Mouse (Mus musculus) forebrain, embryonic 10.5 days (tissue): ENCODE results near the gene AI597479. TPM values are rescaled to one million over a fixed set of nuclear protein-coding genes. Genes with fewer than 3 reads are reported as not detected.
A peak's percentile ranks its signal among the peaks of the same experiment; 100 is the strongest.

ENCODE experiments used
- DNase-seq: peaks from one replicate; pipeline ENCODE4 v3.0.0-alpha.2; 2017; ENCODE audit warnings: low spot score; ENCODE audit errors: extremely low spot score
- H3K27ac ChIP-seq: fragments of 300-500 bp; sonication (generic); 2 replicates; pipeline ENCODE4 v1.5.1; 2016; ENCODE audit warnings: mild to moderate bottlenecking
- H3K27me3 ChIP-seq: fragments of 300-500 bp; sonication (generic); 2 replicates; pipeline ENCODE4 v1.6.1; 2016; ENCODE audit warnings: mild to moderate bottlenecking; ENCODE audit not compliant: poor library complexity, severe bottlenecking
- H3K36me3 ChIP-seq: fragments of 300-500 bp; sonication (generic); replicated peaks from 2 replicates; pipeline ENCODE4 v1.6.1; 2016; ENCODE audit warnings: mild to moderate bottlenecking, moderate library complexity
- H3K4me1 ChIP-seq: fragments of 300-500 bp; sonication (generic); 2 replicates; pipeline ENCODE4 v1.6.1; 2016
- H3K4me3 ChIP-seq: fragments of 300-500 bp; sonication (generic); 2 replicates; pipeline ENCODE4 v1.5.1; 2016; ENCODE audit warnings: mild to moderate bottlenecking, moderate library complexity
- H3K9me3 ChIP-seq: fragments of 300-500 bp; sonication (generic); 2 replicates; pipeline ENCODE4 v1.6.1; 2016; ENCODE audit warnings: mild to moderate bottlenecking, moderate library complexity
- WGBS: fragments of 180-500 bp; shearing (Covaris S2); methylation state at CpG from one replicate; pipeline ENCODE4 v1.1.7; 2016; 5-methylcytosine and 5-hydroxymethylcytosine counted together
- polyA plus RNA-seq: library from polyadenylated mRNA; unstranded; fragments of >200 nt; fragmentation: Nextera tagmentation; extraction: Ambion mirVana; gene quantifications from 2 replicates; pipeline ENCODE4 v1.2.1, GENCODE M21; 2016

Gene AI597479
- polyA plus RNA-seq, 1 experiment from 2014 or later: 40.5 TPM

DNA sequence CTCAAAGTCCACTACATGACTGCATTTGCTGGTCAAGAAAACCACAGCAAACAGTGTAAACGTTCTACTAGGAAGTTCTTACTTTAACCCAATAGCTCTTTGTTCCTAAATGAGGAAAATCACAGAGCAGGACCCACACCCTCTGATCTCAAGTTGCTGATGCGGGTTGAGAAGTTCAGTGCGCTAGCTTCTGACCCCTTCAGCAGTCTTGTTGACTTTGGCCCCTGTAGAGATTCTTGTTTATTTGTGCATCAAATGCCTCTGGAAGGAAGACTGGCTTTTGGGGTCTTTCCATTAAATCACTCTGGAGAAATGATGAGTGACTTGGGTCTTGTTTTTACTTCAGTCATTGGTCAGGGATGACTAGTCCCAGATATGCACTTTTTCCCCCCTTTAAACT lies 51.7 kb downstream of the AI597479 start:
- no peaks in the 10 kb centered on the region for H3K9me3 ChIP-seq
- no peak overlapping the region for H3K27ac ChIP-seq
- H3K4me1 ChIP-seq: no peaks in the 10 kb centered on the region
- no peaks in the 10 kb centered on the region for H3K36me3 ChIP-seq
- no peak overlapping the region for H3K4me3 ChIP-seq
- WGBS: 85% methylated on average over 3 of the region's 3 CpGs
- H3K27me3 ChIP-seq: no peaks in the 10 kb centered on the region
- DNase-seq: no peak

- Histone ChIP-seq H3K4me1 (no peaks in the 10 kb centered on the region), H3K27me3 (no peaks in the 10 kb centered on the region), H3K36me3 (no peaks in the 10 kb centered on the region), H3K9me3 (no peaks in the 10 kb centered on the region), H3K27ac (no peak overlapping the region), H3K4me3 (no peak overlapping the region)
- no peak for DNase-seq
- WGBS: 91% methylated on average over 4 of the region's 4 CpGs
Observed at GRCm38 (mm10) chr1:43152626-43153025, 54.1 kb downstream of the AI597479 start.

GRCm38 (mm10) chr1:43153538-43153937 lies 55.0 kb downstream of the AI597479 start:
- DNase-seq: no peak
- WGBS: 88% methylated on average over 5 of the region's 5 CpGs
- H3K9me3 ChIP-seq: no peaks in the 10 kb centered on the region
- H3K27ac ChIP-seq: no peak overlapping the region
- H3K4me3 ChIP-seq: no peak overlapping the region
- H3K27me3 ChIP-seq: no peaks in the 10 kb centered on the region
- no peaks in the 10 kb centered on the region for H3K36me3 ChIP-seq
- no peaks in the 10 kb centered on the region for H3K4me1 ChIP-seq

DNA sequence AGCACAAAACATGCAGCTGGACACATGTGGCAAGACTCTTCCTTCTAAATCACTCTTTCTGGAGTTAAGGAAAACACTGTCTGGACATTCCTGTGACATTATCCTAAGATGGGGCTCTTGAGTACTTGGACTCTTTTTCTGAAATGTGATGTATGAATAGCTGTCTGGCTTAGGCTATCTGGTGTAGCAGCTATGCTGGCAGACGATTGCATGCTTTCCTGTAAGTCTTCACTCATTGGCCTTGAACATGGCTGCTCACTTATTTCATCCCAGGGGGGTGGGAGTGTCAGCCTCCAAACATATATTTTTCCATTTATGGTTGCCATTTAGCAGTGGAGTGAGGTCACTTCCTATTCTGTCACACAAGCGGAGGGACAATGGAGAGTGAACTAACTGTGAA lies 56.0 kb downstream of the AI597479 start:
- Histone ChIP-seq H3K4me1 (no peaks in the 10 kb centered on the region), H3K4me3 (no peak overlapping the region), H3K36me3 (no peaks in the 10 kb centered on the region), H3K9me3 (no peaks in the 10 kb centered on the region), H3K27me3 (no peaks in the 10 kb centered on the region), H3K27ac (no peak overlapping the region)
- WGBS: 86% methylated on average over 2 of the region's 2 CpGs
- DNase-seq: no peak

DNA sequence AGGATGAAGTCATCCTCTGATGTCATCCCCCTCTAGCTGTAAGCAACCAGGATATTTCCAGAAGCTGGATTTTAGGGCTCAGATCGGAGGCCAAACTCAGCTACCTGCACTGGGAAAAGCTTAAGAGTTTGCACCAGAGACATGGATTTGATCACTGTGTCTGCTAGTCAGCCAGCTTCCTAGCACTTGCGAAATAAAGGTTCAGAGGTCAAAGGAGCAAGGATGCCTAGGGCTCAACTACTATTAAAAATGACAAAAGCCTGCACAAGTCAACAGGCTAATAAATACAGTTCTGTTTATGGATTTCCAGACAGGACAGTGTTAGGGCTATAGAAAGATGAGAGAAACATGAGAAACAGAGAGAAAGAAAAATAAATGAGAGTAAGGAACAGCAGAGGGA lies 59.4 kb downstream of the AI597479 start:
- H3K36me3 ChIP-seq: no peaks in the 10 kb centered on the region
- DNase-seq: no peak
- peaks cover 10% of the 10 kb centered on the region for H3K27me3 ChIP-seq
- no peak overlapping the region for H3K27ac ChIP-seq
- no peak overlapping the region for H3K4me3 ChIP-seq
- H3K9me3 ChIP-seq: no peaks in the 10 kb centered on the region
- H3K4me1 ChIP-seq: peaks cover 3% of the 10 kb centered on the region
- WGBS: 87% methylated on average over 2 of the region's 2 CpGs

- no peak for DNase-seq
- Histone ChIP-seq H3K9me3 (no peaks in the 10 kb centered on the region), H3K4me1 (peaks cover 15% of the 10 kb centered on the region), H3K36me3 (no peaks in the 10 kb centered on the region), H3K27ac (no peak overlapping the region), H3K4me3 (no peak overlapping the region), H3K27me3 (peaks cover 25% of the 10 kb centered on the region)
- WGBS: 80% methylated on average over 4 of the region's 4 CpGs
Observed at GRCm38 (mm10) chr1:43159429-43159828, 60.9 kb downstream of the AI597479 start.

- no peak for DNase-seq
- Histone ChIP-seq H3K36me3 (no peaks in the 10 kb centered on the region), H3K4me1 (peaks cover 15% of the 10 kb centered on the region), H3K27ac (no peak overlapping the region), H3K4me3 (no peak overlapping the region), H3K9me3 (no peaks in the 10 kb centered on the region), H3K27me3 (peaks cover 35% of the 10 kb centered on the region)
- WGBS: 91% methylated on average over 3 of the region's 3 CpGs
Observed at GRCm38 (mm10) chr1:43162394-43162793, 63.9 kb downstream of the AI597479 start.

DNA sequence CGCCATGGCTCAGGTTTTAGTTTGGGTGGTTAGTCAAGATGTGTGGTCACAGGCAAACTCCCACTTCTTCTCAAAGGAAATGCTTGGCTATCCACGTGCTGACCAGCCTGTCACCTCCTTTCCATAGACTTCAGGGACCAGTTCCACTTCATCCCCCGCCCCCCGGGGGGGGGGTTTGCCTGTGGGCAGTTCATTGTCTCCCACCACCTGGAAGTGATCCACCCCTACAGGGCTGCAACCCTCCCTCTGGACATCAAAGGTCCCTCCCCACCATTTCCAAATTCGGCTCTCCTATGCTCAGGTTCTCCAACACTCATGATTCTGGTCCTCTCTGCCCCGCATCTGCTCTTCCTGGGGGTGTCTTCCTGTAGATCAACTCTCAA lies 64.6 kb downstream of the AI597479 start:
- no peak for DNase-seq
- peak overlapping the region; percentile 84 for H3K27ac ChIP-seq
- 6% methylated on average over 6 of the region's 6 CpGs for WGBS
- peaks cover 35% of the 10 kb centered on the region for H3K27me3 ChIP-seq
- no peaks in the 10 kb centered on the region for H3K9me3 ChIP-seq
- peak overlapping the region; percentile 70 for H3K4me3 ChIP-seq
- peaks cover 20% of the 10 kb centered on the region for H3K4me1 ChIP-seq
- H3K36me3 ChIP-seq: no peaks in the 10 kb centered on the region

GRCm38 (mm10) chr1:43163467-43164418 lies 65.2 kb downstream of the AI597479 start:
- Histone ChIP-seq H3K36me3 (no peaks in the 10 kb centered on the region), H3K4me1 (peaks cover 21% of the 10 kb centered on the region), H3K4me3 (peak overlapping the region; percentile 70), H3K9me3 (no peaks in the 10 kb centered on the region), H3K27ac (peak overlapping the region; percentile 84), H3K27me3 (peaks cover 35% of the 10 kb centered on the region)
- 5% methylated on average over 61 of the region's 61 CpGs for WGBS
- DNase-seq: peak; percentile 60

- H3K9me3 ChIP-seq: no peaks in the 10 kb centered on the region
- no peaks in the 10 kb centered on the region for H3K36me3 ChIP-seq
- H3K27ac ChIP-seq: no peak overlapping the region
- no peak for DNase-seq
- H3K4me1 ChIP-seq: peaks cover 21% of the 10 kb centered on the region
- H3K27me3 ChIP-seq: peaks cover 35% of the 10 kb centered on the region
- WGBS: 93% methylated on average over 5 of the region's 5 CpGs
- H3K4me3 ChIP-seq: no peak overlapping the region
Observed at GRCm38 (mm10) chr1:43164582-43164981, 66.1 kb downstream of the AI597479 start.

Other genes starting within 250 kb of the AI597479 start
- gene Mrps9, start 247.5 kb upstream of the AI597479 start, polyA plus RNA-seq: 60.2 and 63.6 TPM in 2 replicates
- gene Gpr45, start 145.8 kb upstream of the AI597479 start, polyA plus RNA-seq: 12.6 and 13.5 TPM in 2 replicates
- gene Tgfbrap1, start 73 bp upstream of the AI597479 start, polyA plus RNA-seq: 13.2 and 13.6 TPM in 2 replicates
- gene Fhl2, start 98.3 kb downstream of the AI597479 start, polyA plus RNA-seq: 4.6 and 4.7 TPM in 2 replicates